Mouse (Mus musculus) CH12.LX (cell line): ENCODE measurements around the gene Sstr2.

ENCODE experiments used
- CTCF ChIP-seq, 2 experiments: IDR thresholded peaks in 1 of 2; conservative IDR thresholded peaks in 1 of 2; 2 replicates each; pipeline ENCODE4 v1.5.1; 2011 to 2012; ENCODE audit warnings: low read depth in 2 of 2, low read length in 2 of 2, improper control_type of control experiment in 1 of 2, inconsistent platforms in 1 of 2, mild to moderate bottlenecking in 1 of 2, moderate library complexity in 1 of 2
- E2F4 ChIP-seq: IDR thresholded peaks from 2 replicates; pipeline ENCODE4 v1.6.1; 2011; ENCODE audit warnings: low read depth, low read length, improper control_type of control experiment; ENCODE audit not compliant: insufficient replicate concordance
- EP300 ChIP-seq: IDR thresholded peaks from 2 replicates; pipeline ENCODE4 v1.6.1; 2011; ENCODE audit warnings: low read length, improper control_type of control experiment
- GABPA ChIP-seq: IDR thresholded peaks from 2 replicates; pipeline ENCODE4 v1.6.1; 2012; ENCODE audit warnings: low read depth, low read length, improper control_type of control experiment, inconsistent platforms; ENCODE audit not compliant: insufficient replicate concordance
- KAT2A ChIP-seq: IDR thresholded peaks from 2 replicates; pipeline ENCODE4 v1.6.1; 2012; ENCODE audit warnings: low read length, improper control_type of control experiment, inconsistent platforms; ENCODE audit not compliant: insufficient replicate concordance
- NELFE ChIP-seq: IDR thresholded peaks from 2 replicates; pipeline ENCODE4 v1.6.1; 2011; ENCODE audit warnings: low read depth, low read length, improper control_type of control experiment
- NRF1 ChIP-seq: IDR thresholded peaks from 2 replicates; pipeline ENCODE4 v1.6.1; 2014; ENCODE audit warnings: low read depth, mild to moderate bottlenecking, inconsistent platforms, low read length, improper control_type of control experiment, moderate library complexity
- POLR2A ChIP-seq: IDR thresholded peaks from 2 replicates; pipeline ENCODE4 v1.6.1; 2011; ENCODE audit warnings: low read depth, mild to moderate bottlenecking, improper control_type of control experiment, low read length
- UBTF ChIP-seq: IDR thresholded peaks from 2 replicates; pipeline ENCODE4 v1.6.1; 2012; ENCODE audit warnings: low read depth, mild to moderate bottlenecking, inconsistent platforms, low read length, improper control_type of control experiment, moderate library complexity
- ZNF384 ChIP-seq: IDR thresholded peaks from 2 replicates; pipeline ENCODE4 v1.6.1; 2012; ENCODE audit warnings: low read depth, low read length, improper control_type of control experiment, inconsistent platforms

DNA sequence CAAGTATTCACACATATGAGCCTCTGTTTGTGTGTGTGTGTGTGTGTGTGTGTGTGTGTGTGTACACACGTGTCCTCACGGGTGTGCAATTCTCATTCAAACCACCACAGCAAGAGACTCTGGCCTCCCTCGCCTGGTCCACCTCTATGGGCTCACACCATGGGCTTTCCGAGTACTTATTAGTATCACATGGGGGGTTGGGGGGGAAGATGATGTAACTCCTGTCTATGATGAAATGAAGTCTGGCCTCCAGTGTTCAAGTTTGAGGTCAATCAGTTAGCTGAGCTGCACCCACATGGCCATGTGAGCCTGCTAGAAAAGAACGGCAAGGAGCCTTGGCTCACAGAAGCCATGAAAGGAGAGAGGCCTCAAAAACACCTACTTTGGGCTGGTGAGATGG is 14.3 kb downstream of the Sstr2 start:
- TF ChIP-seq CTCF (conservative IDR thresholded peaks at IDR 0.05 in 1 of 2, IDR thresholded peaks at IDR 0.05 in 1 of 2; ENCODE audit: low read depth in 2 of 2, low read length in 2 of 2): no peak
- TF ChIP-seq ZNF384: no peak
- TF ChIP-seq GABPA: no peak
- no peak for TF ChIP-seq UBTF
- no peak for TF ChIP-seq EP300
- no peak for TF ChIP-seq POLR2A
- TF ChIP-seq KAT2A: no peak
- no peak for TF ChIP-seq NRF1
- TF ChIP-seq E2F4: no peak
- TF ChIP-seq NELFE: no peak
